Mouse (Mus musculus): Measurements from ENCODE around the gene Slc9a3r2. TPM values are rescaled to one million over a fixed set of nuclear protein-coding genes. Genes with fewer than 3 reads are reported as not detected.

Slc9a3r2 gene
- polyA plus RNA-seq, 1 experiment: 507 TPM

DNA sequence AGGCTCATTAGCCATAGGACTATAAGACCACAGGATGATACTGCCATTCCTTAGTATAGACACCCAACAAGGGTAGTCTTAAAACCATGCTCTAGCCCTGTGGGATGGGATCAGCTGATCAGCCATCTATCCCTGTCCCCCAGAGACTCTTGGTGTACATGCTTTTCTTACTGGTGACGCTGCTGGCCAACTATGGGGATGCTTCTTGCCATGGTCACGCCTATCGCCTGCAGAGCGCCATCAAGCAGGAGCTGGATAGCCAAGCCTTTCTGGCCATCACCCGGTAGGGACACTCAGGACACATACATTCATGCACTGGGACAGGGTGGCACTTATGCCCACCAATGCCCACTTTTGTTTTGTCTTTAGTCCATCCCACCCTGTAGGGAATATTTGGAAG, 58.4 kb downstream of the Slc9a3r2 start:
- no peak for DNase-seq
- no peak for TF ChIP-seq CTCF (IDR thresholded peaks at IDR 0.05; ENCODE audit: insufficient read depth, low read length)
- TF ChIP-seq POLR2A (IDR thresholded peaks at IDR 0.05; ENCODE audit: borderline replicate concordance, extremely low read depth, low read depth, low read length): no peak
- Histone ChIP-seq H3K4me1 (ENCODE audit: control insufficient read depth, insufficient read depth, low read length) (no peaks in the 10 kb centered on the region), H3K4me3 (replicated peaks; ENCODE audit: extremely low read depth, low read depth, low read length) (no peak overlapping the region)
- 96% methylated on average over 5 of the region's 5 CpGs for WGBS

GRCm38 (mm10) chr17:24590943-24591342, 59.2 kb downstream of the Slc9a3r2 start:
- DNase-seq: no peak
- WGBS: 62% methylated on average over 3 of the region's 3 CpGs
- TF ChIP-seq CTCF (IDR thresholded peaks at IDR 0.05; ENCODE audit: insufficient read depth, low read length) (no peak), POLR2A (IDR thresholded peaks at IDR 0.05; ENCODE audit: borderline replicate concordance, extremely low read depth, low read depth, low read length) (no peak)

More at GRCm38 (mm10) chr17:24590943-24591342, 59.2 kb downstream of the Slc9a3r2 start:
- no peaks in the 10 kb centered on the region for H3K4me1 ChIP-seq (ENCODE audit: control insufficient read depth, insufficient read depth, low read length)
- H3K4me3 ChIP-seq (replicated peaks; ENCODE audit: extremely low read depth, low read depth, low read length): no peak overlapping the region

Other genes with a start within 250 kb of the Slc9a3r2 start
- gene Rnps1, start 235.8 kb downstream of the Slc9a3r2 start, polyA plus RNA-seq (2012; rRNA removed): 83.2 and 101 TPM in 2 replicates
- gene Eci1, start 223.7 kb downstream of the Slc9a3r2 start, polyA plus RNA-seq (2012; rRNA removed): 70.0 and 78.3 TPM in 2 replicates
- 7.7 and 22.4 TPM in 2 replicates for gene Dnase1l2, start 207.2 kb downstream of the Slc9a3r2 start, polyA plus RNA-seq (2012; rRNA removed)
- gene E4f1, start 180.0 kb downstream of the Slc9a3r2 start, polyA plus RNA-seq (2012; rRNA removed): 85.9 and 90.1 TPM in 2 replicates
- gene Pgp, start 179.9 kb downstream of the Slc9a3r2 start, polyA plus RNA-seq (2012; rRNA removed): 39.5 and 46.2 TPM in 2 replicates
- 0.15 and 0.43 TPM in 2 replicates for gene Bricd5, start 176.4 kb downstream of the Slc9a3r2 start, polyA plus RNA-seq (2012; rRNA removed)
- gene Mlst8, start 171.2 kb downstream of the Slc9a3r2 start, polyA plus RNA-seq (2012; rRNA removed): 27.5 and 43.2 TPM in 2 replicates
- gene Caskin1, start 161.7 kb downstream of the Slc9a3r2 start, polyA plus RNA-seq (2012; rRNA removed): 1.7 and 2.1 TPM in 2 replicates
- 237 and 263 TPM in 2 replicates for gene Traf7, start 122.4 kb downstream of the Slc9a3r2 start, polyA plus RNA-seq (2012; rRNA removed)
- gene Rab26, start 116.1 kb downstream of the Slc9a3r2 start, polyA plus RNA-seq (2012; rRNA removed): 1.1 and 1.2 TPM in 2 replicates
- 136 and 146 TPM in 2 replicates for gene Pkd1, start 100.5 kb downstream of the Slc9a3r2 start, polyA plus RNA-seq (2012; rRNA removed)
- gene Tsc2, start 17.7 kb downstream of the Slc9a3r2 start, polyA plus RNA-seq (2012; rRNA removed): 220 and 230 TPM in 2 replicates
- gene Nthl1, start 17.6 kb downstream of the Slc9a3r2 start, polyA plus RNA-seq (2012; rRNA removed): 18.8 and 19.3 TPM in 2 replicates
- gene Npw, start 8.1 kb upstream of the Slc9a3r2 start, polyA plus RNA-seq (2012; rRNA removed): 77.9 and 131 TPM in 2 replicates
- 89.7 and 89.8 TPM in 2 replicates for gene Zfp598, start 19.4 kb upstream of the Slc9a3r2 start, polyA plus RNA-seq (2012; rRNA removed)
- gene Syngr3, start 39.6 kb upstream of the Slc9a3r2 start, polyA plus RNA-seq (2012; rRNA removed): 0.46 and 0.62 TPM in 2 replicates
- gene Gfer, start 45.8 kb upstream of the Slc9a3r2 start, polyA plus RNA-seq (2012; rRNA removed): 13.7 and 20.3 TPM in 2 replicates
- 13.2 and 14.2 TPM in 2 replicates for gene Noxo1, start 45.9 kb upstream of the Slc9a3r2 start, polyA plus RNA-seq (2012; rRNA removed)
- gene Tbl3, start 57.3 kb upstream of the Slc9a3r2 start, polyA plus RNA-seq (2012; rRNA removed): 45.4 and 60.7 TPM in 2 replicates
- gene Rnf151, start 67.7 kb upstream of the Slc9a3r2 start, polyA plus RNA-seq (2012; rRNA removed): 0.29 and 0.57 TPM in 2 replicates
- 1,603 and 2,135 TPM in 2 replicates for gene Rps2, start 67.8 kb upstream of the Slc9a3r2 start, polyA plus RNA-seq (2012; rRNA removed)
- gene Ndufb10, start 74.2 kb upstream of the Slc9a3r2 start, polyA plus RNA-seq (2012; rRNA removed): 174 and 218 TPM in 2 replicates
- 0.26 and 6.4 TPM in 2 replicates for gene Rpl3l, start 77.5 kb upstream of the Slc9a3r2 start, polyA plus RNA-seq (2012; rRNA removed)
- 84.4 and 103 TPM in 2 replicates for gene Msrb1, start 86.3 kb upstream of the Slc9a3r2 start, polyA plus RNA-seq (2012; rRNA removed)
- 6.4 and 8.9 TPM in 2 replicates for gene Hs3st6, start 102.7 kb upstream of the Slc9a3r2 start, polyA plus RNA-seq (2012; rRNA removed)
- not detected in 2 replicates for gene Meiob, start 154.0 kb upstream of the Slc9a3r2 start, polyA plus RNA-seq (2012; rRNA removed)
- 56.1 and 83.4 TPM in 2 replicates for gene Hagh, start 189.8 kb upstream of the Slc9a3r2 start, polyA plus RNA-seq (2012; rRNA removed)
- gene Fahd1, start 200.0 kb upstream of the Slc9a3r2 start, polyA plus RNA-seq (2012; rRNA removed): 6.4 and 7.8 TPM in 2 replicates
- 3.0 and 3.9 TPM in 2 replicates for gene Igfals, start 215.7 kb upstream of the Slc9a3r2 start, polyA plus RNA-seq (2012; rRNA removed)
- 23.6 and 36.7 TPM in 2 replicates for gene Nubp2, start 236.0 kb upstream of the Slc9a3r2 start, polyA plus RNA-seq (2012; rRNA removed)
- 76.4 and 85.4 TPM in 2 replicates for gene Spsb3, start 236.3 kb upstream of the Slc9a3r2 start, polyA plus RNA-seq (2012; rRNA removed)
- gene Eme2, start 244.8 kb upstream of the Slc9a3r2 start, polyA plus RNA-seq (2012; rRNA removed): 41.1 and 48.0 TPM in 2 replicates
- gene Mrps34, start 244.8 kb upstream of the Slc9a3r2 start, polyA plus RNA-seq (2012; rRNA removed): 100 and 115 TPM in 2 replicates
- 55.8 and 69.4 TPM in 2 replicates for gene Nme3, start 246.2 kb upstream of the Slc9a3r2 start, polyA plus RNA-seq (2012; rRNA removed)

Measured in lung, adult 2 months (tissue).